Mouse (Mus musculus) limb, embryonic 14.5 days (tissue): ENCODE results near the gene Paxip1. TPM values are rescaled to one million over a fixed set of nuclear protein-coding genes. Genes with fewer than 3 reads are reported as not detected.
A peak's percentile ranks its signal among the peaks of the same experiment; 100 is the strongest.

Source experiments
- ATAC-seq: fragments of 200-750 bp; cut with Nextera tagmentation; 2 replicates; pipeline ENCODE4 v1.8.0; 2017; ENCODE audit warnings: low read depth, moderate number of reproducible peaks, moderate TSS enrichment; ENCODE audit not compliant: low FRiP score
- DNase-seq: peaks from one replicate; pipeline ENCODE4 v3.0.0-alpha.2; 2015; ENCODE audit warnings: low spot score
- H3K27ac ChIP-seq: fragments of 300-500 bp; sonication (generic); replicated peaks from 2 replicates; pipeline ENCODE4 v1.5.1; 2014; ENCODE audit warnings: low read depth, mild to moderate bottlenecking, low read length, moderate library complexity, mixed read lengths
- H3K27me3 ChIP-seq: fragments of 300-500 bp; sonication (generic); 2 replicates; pipeline ENCODE4 v1.6.1; 2014; ENCODE audit warnings: low read length, mixed read lengths; ENCODE audit not compliant: control insufficient read depth, insufficient read depth
- H3K36me3 ChIP-seq: fragments of 300-500 bp; sonication (generic); 2 replicates; pipeline ENCODE4 v1.6.1; 2014; ENCODE audit warnings: mild to moderate bottlenecking, low read length, moderate library complexity, mixed read lengths; ENCODE audit not compliant: control insufficient read depth, insufficient read depth
- H3K4me1 ChIP-seq: fragments of 300-500 bp; sonication (generic); 2 replicates; pipeline ENCODE4 v1.6.1; 2014; ENCODE audit warnings: antibody characterized with exemption, low read length, mixed read lengths; ENCODE audit not compliant: control insufficient read depth, insufficient read depth
- H3K4me2 ChIP-seq: fragments of 300-500 bp; sonication (generic); replicated peaks from 2 replicates; pipeline ENCODE4 v1.6.1; 2014; ENCODE audit warnings: low read depth, mild to moderate bottlenecking, low read length, moderate library complexity; ENCODE audit not compliant: severe bottlenecking
- H3K4me3 ChIP-seq: fragments of 300-500 bp; sonication (generic); replicated peaks from 2 replicates; pipeline ENCODE4 v1.5.1; 2014; ENCODE audit warnings: low read length
- H3K9ac ChIP-seq: fragments of 300-500 bp; sonication (generic); 2 replicates; pipeline ENCODE4 v1.6.1; 2014; ENCODE audit warnings: mild to moderate bottlenecking, low read depth, low read length, moderate library complexity; ENCODE audit not compliant: severe bottlenecking
- H3K9me3 ChIP-seq: fragments of 300-500 bp; sonication (generic); 2 replicates; pipeline ENCODE4 v1.6.1; 2016; ENCODE audit warnings: low read length; ENCODE audit not compliant: control insufficient read depth
- POLR2A ChIP-seq: fragments of 200-500 bp; IDR thresholded peaks from 2 replicates; pipeline ENCODE4 v1.8.0; 2012; ENCODE audit warnings: inconsistent platforms, mild to moderate bottlenecking, moderate library complexity, borderline replicate concordance; ENCODE audit not compliant: insufficient read depth, insufficient read length; ENCODE audit errors: extremely low read depth
- WGBS: fragments of 180-500 bp; shearing (Covaris S2); extraction: QIAGEN DNeasy Blood & Tissue Kit; methylation state at CpG from one replicate; pipeline ENCODE4 v1.1.7; 2014; 5-methylcytosine and 5-hydroxymethylcytosine counted together
- polyA plus RNA-seq, 2 experiments: library from polyadenylated mRNA; depleted of rRNA in 1 of 2; stranded (reverse) in 1 of 2; unstranded in 1 of 2; fragments of >200 nt; fragmentation: Nextera tagmentation in 1 of 2; extraction: Ambion mirVana in 1 of 2; gene quantifications; 2 replicates each; pipeline versions ENCODE4 v1.2.1 to v1.2.3; 2012 to 2014

The Paxip1 gene
- polyA plus RNA-seq (2012; rRNA removed) = 57.7 and 65.8 TPM in 2 replicates
- 34.5 and 38.4 TPM in 2 replicates for polyA plus RNA-seq (2014; fragmentation: Nextera tagmentation; extraction: Ambion mirVana)

DNA sequence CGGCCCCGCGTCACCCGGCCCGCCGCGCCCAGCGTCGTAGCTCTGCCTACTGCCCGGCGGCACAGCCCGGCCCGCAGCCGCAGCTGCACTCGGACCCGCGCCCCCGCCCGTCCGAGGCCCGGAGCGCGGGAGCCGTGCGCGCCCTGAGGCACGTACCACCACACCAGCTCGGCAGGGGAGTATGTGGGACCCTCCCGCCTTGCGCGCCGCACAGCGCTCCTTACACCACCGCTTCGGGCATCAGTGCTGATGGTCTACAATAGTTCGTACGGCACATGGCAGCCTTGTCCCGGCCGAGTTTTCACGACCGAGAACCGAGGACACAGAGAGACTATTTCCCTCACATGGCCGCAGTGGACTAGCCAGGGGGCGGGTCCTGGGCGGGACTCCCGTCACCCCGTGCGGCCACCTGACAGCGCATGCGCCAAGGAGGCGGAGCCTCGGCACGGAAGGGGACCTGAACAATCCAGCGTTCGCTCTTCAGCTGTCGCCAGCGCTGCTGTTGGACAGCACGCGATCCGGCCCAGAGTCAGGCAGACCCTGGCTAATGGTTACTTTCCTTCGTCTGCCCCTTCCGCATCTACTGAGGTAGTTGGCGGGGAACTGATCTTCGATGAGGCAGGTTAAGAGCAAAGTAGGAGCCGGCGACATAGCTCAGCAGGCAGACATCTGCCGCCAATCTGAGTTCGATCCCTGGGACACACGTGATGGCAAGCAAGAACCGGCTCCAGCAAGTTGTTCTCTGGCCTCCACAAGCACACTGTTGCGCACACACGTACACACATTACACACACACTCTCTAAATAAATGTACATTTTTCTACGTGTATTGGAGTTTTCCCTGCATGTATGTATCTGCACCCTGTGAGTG, at the start of gene Paxip1:
Paxip1 (minus strand) TSS at position 389 of the 870 bp plus-strand sequence.
- peaks cover 23% of the 10 kb centered on the region for H3K36me3 ChIP-seq
- DNase-seq (peak; percentile 94), ATAC-seq (peak; percentile 98)
- peak within 1 kb of the TSS; percentile 97 for H3K27ac ChIP-seq
- H3K4me2 ChIP-seq = peak within 1 kb of the TSS; percentile 50
- H3K4me3 ChIP-seq = peak within 1 kb of the TSS; percentile 73
- H3K27me3 ChIP-seq = no peaks in the 10 kb centered on the region
- H3K4me1 ChIP-seq = peaks cover 14% of the 10 kb centered on the region
- peak within 1 kb of the TSS; percentile 81 for H3K9ac ChIP-seq
- WGBS = under 1% methylated on average over 50 of the region's 73 CpGs
- TF ChIP-seq POLR2A = peak; percentile 97; the same call in 1 of the 2 replicates
- H3K9me3 ChIP-seq = no peaks in the 10 kb centered on the region

DNA sequence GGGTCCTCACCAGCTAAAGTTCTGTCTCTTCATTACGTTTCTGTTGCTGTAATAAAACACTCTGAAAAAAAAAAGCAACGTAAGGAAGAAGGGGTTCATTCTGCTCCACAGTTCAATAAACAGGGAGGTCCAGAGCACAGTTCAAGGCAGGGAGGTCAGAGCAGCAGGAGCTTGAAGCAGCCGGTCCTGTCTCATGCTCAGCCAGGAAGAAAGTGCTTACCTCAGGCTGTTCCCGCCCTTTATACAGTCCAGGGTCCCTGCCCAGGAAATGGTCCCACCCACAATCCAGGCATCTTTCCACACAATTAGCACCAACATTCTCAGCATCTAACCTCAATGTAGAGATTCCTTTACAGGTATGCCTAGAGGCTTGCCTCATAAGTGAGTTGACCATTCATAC, 46.6 kb upstream of the Paxip1 start:
- H3K9ac ChIP-seq = no peak overlapping the region
- ATAC-seq = no peak
- DNase-seq = no peak
- H3K27ac ChIP-seq = no peak overlapping the region
- peaks cover 15% of the 10 kb centered on the region; the same call in 1 of the 2 replicates for H3K27me3 ChIP-seq
- H3K36me3 ChIP-seq = no peaks in the 10 kb centered on the region
- WGBS = 35% methylated on average over 4 of the region's 4 CpGs
- H3K9me3 ChIP-seq = no peaks in the 10 kb centered on the region
- H3K4me2 ChIP-seq = no peak overlapping the region
- no peak overlapping the region for H3K4me3 ChIP-seq
- H3K4me1 ChIP-seq = no peaks in the 10 kb centered on the region
- no peak for TF ChIP-seq POLR2A

DNA sequence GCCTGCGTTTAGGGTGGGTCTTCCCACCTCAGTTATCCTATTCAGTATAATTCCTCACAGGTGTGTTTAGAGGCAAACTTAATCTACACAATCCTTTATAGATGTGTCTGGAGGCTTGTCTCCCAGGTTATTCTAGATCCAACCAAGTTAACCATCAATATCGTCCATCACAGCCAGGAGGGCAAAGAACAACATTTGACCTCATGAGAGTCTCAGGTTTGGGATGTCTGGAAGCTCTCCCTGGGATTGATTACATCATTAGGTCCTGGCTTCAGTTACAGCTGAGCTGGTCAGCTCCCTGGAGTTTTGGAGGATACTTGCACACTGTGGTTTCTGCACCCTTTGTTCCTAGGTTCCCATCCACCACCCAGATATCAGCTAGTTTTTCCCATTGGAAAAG, 43.6 kb upstream of the Paxip1 start:
- Histone ChIP-seq H3K4me1 (no peaks in the 10 kb centered on the region), H3K9me3 (no peaks in the 10 kb centered on the region), H3K4me3 (no peak overlapping the region), H3K27ac (no peak overlapping the region), H3K27me3 (no peaks in the 10 kb centered on the region), H3K4me2 (no peak overlapping the region), H3K9ac (no peak overlapping the region), H3K36me3 (no peaks in the 10 kb centered on the region)
- no peak for TF ChIP-seq POLR2A
- ATAC-seq (no peak), DNase-seq (no peak)
- 79% methylated on average over 2 of the region's 2 CpGs for WGBS

DNA sequence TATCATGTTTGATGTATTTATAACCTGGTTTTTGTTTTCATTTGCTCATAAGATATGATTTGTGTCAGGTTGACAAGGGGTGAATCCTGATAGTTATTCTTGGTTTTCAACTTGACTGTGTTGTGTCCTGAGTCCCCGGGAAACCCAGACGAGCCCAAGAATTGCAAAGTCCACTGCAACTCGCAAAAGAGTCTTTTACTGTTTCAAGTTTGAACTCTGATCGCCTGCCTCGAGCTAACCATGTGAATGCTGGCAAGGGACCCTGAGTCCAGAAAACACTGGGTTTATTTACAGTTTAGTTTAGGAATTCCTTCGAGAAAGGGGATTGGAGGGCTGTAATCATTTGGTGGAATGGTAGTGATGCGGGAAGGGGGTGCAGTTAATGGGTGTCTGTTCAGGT, 36.5 kb upstream of the Paxip1 start:
- no peak for TF ChIP-seq POLR2A
- no peaks in the 10 kb centered on the region for H3K9me3 ChIP-seq
- no peak for DNase-seq
- no peaks in the 10 kb centered on the region for H3K27me3 ChIP-seq
- WGBS = 32% methylated on average over 7 of the region's 7 CpGs
- H3K4me2 ChIP-seq = no peak overlapping the region
- no peak overlapping the region for H3K9ac ChIP-seq
- H3K36me3 ChIP-seq = no peaks in the 10 kb centered on the region
- H3K4me3 ChIP-seq = no peak overlapping the region
- no peak for ATAC-seq
- no peak overlapping the region for H3K27ac ChIP-seq
- H3K4me1 ChIP-seq = no peaks in the 10 kb centered on the region

DNA sequence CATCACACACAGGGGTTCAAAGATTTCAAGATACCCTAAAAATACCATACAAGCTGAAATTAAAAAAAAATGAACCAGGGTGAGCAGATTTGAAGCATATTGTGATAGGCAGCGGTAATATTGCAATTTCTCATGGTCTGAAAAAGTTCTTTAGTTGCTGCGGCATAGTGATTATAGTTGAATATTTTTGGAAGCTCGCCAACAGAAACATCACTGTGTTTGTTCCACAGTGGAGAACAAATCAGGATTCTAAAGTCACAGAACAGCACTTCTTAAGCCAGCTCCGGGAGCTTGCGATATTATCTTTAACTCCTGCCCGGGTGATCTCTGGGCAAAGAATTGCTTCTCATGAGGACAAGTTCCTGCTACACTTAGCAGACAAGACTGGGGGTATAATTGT, 29.7 kb upstream of the Paxip1 start:
- no peaks in the 10 kb centered on the region for H3K4me1 ChIP-seq
- no peak overlapping the region for H3K4me2 ChIP-seq
- 78% methylated on average over 6 of the region's 6 CpGs for WGBS
- no peak overlapping the region for H3K27ac ChIP-seq
- no peaks in the 10 kb centered on the region for H3K27me3 ChIP-seq
- no peak overlapping the region for H3K9ac ChIP-seq
- DNase-seq = no peak
- no peak for ATAC-seq
- H3K4me3 ChIP-seq = no peak overlapping the region
- TF ChIP-seq POLR2A = no peak
- H3K36me3 ChIP-seq = no peaks in the 10 kb centered on the region
- H3K9me3 ChIP-seq = no peaks in the 10 kb centered on the region
